Mouse (Mus musculus) embryonic facial prominence, embryonic 11.5 days (tissue): ENCODE results near the gene M1ap. TPM values are rescaled to one million over a fixed set of nuclear protein-coding genes. Genes with fewer than 3 reads are reported as not detected.

Source experiments
- ATAC-seq: fragments of 200-750 bp; cut with Nextera tagmentation; replicated peaks from 2 replicates; pipeline ENCODE4 v1.8.0; 2017; ENCODE audit warnings: low read depth; ENCODE audit not compliant: insufficient number of reproducible peaks, low FRiP score, low TSS enrichment
- DNase-seq: peaks from one replicate; pipeline ENCODE4 v3.0.0-alpha.2; 2015; ENCODE audit warnings: low spot score
- H3K27ac ChIP-seq: fragments of 300-500 bp; sonication (generic); replicated peaks from 2 replicates; pipeline ENCODE4 v1.5.1; 2014; ENCODE audit warnings: mild to moderate bottlenecking, low read depth, low read length, control low read depth
- H3K27me3 ChIP-seq: fragments of 300-500 bp; sonication (generic); 2 replicates; pipeline ENCODE4 v1.6.1; 2014; ENCODE audit warnings: mild to moderate bottlenecking, low read length, moderate library complexity, mixed read lengths; ENCODE audit not compliant: control insufficient read depth, insufficient read depth
- H3K36me3 ChIP-seq: fragments of 300-500 bp; sonication (generic); replicated peaks from 2 replicates; pipeline ENCODE4 v1.6.1; 2014; ENCODE audit warnings: low read depth, mild to moderate bottlenecking, low read length, moderate library complexity, mixed read lengths; ENCODE audit not compliant: control insufficient read depth, insufficient read depth
- H3K4me1 ChIP-seq: fragments of 300-500 bp; sonication (generic); 2 replicates; pipeline ENCODE4 v1.6.1; 2014; ENCODE audit warnings: low read length, mixed read lengths; ENCODE audit not compliant: control insufficient read depth, insufficient read depth
- H3K4me2 ChIP-seq: fragments of 300-500 bp; sonication (generic); 2 replicates; pipeline ENCODE4 v1.6.1; 2014; ENCODE audit warnings: low read depth, mild to moderate bottlenecking, control low read depth, low read length, moderate library complexity
- H3K4me3 ChIP-seq: fragments of 300-500 bp; sonication (generic); 2 replicates; pipeline ENCODE4 v1.5.1; 2014; ENCODE audit warnings: low read depth, low read length, control low read depth
- H3K9ac ChIP-seq: fragments of 300-500 bp; sonication (generic); replicated peaks from 2 replicates; pipeline ENCODE4 v1.6.1; 2014; ENCODE audit warnings: mild to moderate bottlenecking, control low read depth, low read length
- H3K9me3 ChIP-seq: fragments of 300-500 bp; sonication (generic); replicated peaks from 2 replicates; pipeline ENCODE4 v1.6.1; 2016; ENCODE audit warnings: mild to moderate bottlenecking, low read length, inconsistent platforms, mixed read lengths; ENCODE audit not compliant: control insufficient read depth
- WGBS: fragments of 180-500 bp; shearing (Covaris S2); extraction: QIAGEN DNeasy Blood & Tissue Kit; methylation state at CpG from one replicate; pipeline ENCODE4 v1.1.7; 2014; 5-methylcytosine and 5-hydroxymethylcytosine counted together
- polyA plus RNA-seq: library from polyadenylated mRNA; unstranded; fragments of >200 nt; fragmentation: Nextera tagmentation; extraction: Ambion mirVana; gene quantifications from 2 replicates; pipeline ENCODE4 v1.2.1, GENCODE M21; 2014

M1ap gene
- polyA plus RNA-seq, 1 experiment from 2014 or later: 0.21 TPM

DNA sequence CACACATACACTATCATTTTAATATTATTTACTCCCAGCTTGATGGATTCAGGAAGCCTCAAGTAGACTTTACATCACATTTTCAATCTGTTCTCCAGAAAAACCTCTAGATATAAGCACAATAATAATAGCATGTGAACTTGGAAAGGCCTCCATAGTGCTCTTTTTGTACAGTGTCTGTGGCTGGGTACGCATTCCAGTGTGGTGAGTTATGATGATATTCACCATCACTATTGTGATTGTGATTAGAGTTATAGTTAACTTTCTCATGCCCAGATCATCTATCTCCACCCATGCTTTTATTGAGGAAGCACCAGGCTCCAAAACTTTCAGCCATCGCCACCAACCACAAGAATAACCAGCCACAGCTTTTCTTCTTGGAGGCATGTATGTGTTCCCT is 77.1 kb downstream of the M1ap start:
- DNase-seq (no peak), ATAC-seq (no peak)
- Histone ChIP-seq H3K4me3 (no peak overlapping the region), H3K9me3 (no peaks in the 10 kb centered on the region), H3K27ac (no peak overlapping the region), H3K9ac (no peak overlapping the region), H3K4me2 (no peak overlapping the region), H3K4me1 (no peaks in the 10 kb centered on the region), H3K27me3 (no peaks in the 10 kb centered on the region; the same call in 1 of the 2 replicates), H3K36me3 (no peaks in the 10 kb centered on the region)
- WGBS: 85% methylated on average over 2 of the region's 2 CpGs

DNA sequence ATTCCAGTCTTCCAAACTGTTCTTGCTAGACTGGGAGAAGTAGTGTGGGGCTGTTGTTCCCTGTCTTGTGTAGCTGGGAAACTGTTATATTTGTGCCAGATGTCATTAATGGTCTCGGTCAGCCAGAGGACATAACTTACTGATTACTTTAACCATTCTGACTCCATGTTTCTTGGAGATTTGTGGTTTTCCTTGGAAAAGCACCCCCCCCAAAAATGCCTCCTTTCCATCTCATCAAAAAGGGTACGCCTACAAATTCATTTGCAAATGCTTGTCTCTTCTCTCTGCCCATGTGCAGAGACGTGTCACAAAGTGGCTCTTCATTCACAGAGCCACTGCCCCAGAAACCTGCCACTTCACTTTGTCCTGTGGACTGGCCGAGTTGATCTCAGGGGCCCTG is 77.7 kb downstream of the M1ap start:
- Histone ChIP-seq H3K4me1 (no peaks in the 10 kb centered on the region), H3K4me3 (no peak overlapping the region), H3K9me3 (no peaks in the 10 kb centered on the region), H3K4me2 (no peak overlapping the region), H3K36me3 (no peaks in the 10 kb centered on the region), H3K27ac (no peak overlapping the region), H3K27me3 (no peaks in the 10 kb centered on the region; the same call in 1 of the 2 replicates), H3K9ac (no peak overlapping the region)
- no peak for ATAC-seq
- 65% methylated on average over 4 of the region's 4 CpGs for WGBS
- DNase-seq: no peak

DNA sequence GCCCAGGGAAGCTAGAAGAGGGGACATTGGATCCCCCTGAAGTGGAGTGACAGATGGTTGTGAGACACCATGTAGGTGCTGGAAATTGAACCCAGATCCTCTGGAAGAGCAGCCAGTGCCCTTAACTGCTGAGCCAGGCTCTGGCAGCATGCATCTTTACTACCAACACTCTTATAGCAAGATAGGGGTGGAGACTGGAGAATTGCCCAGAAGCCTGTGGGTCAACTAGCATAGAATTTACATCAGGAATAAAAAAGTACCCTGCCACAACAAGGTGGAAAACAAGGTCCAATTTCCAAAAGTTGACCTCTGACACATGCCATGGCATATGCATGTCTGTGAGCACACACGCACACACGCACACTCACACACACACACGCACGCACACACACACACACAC is 78.5 kb downstream of the M1ap start:
- 93% methylated on average over 4 of the region's 4 CpGs for WGBS

DNA sequence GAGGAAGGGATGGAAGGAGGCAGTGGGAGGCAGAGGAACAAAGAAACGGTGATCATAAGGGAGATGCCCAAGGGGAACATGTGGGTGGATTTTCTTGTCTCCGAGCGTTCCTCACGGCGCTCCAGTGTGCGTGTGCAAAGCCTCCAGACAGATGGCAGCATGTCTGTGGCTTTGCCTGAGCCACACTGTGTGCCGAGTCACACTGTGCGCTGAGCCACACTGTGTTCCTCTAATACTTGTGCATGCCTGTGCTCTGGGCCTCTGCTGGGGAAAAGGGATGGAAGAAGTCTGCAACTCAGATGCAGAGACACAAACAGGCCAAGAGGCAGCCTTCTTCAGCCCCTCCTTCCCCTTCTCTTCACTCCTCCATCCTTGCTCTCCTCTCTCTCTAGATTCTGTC is 80.6 kb downstream of the M1ap start:
- 77% methylated on average over 8 of the region's 8 CpGs for WGBS
- no peak overlapping the region for H3K27ac ChIP-seq

More for the DNA sequence above, 78.5 kb downstream of the M1ap start:
- Histone ChIP-seq H3K4me1 (no peaks in the 10 kb centered on the region), H3K4me2 (no peak overlapping the region), H3K36me3 (no peaks in the 10 kb centered on the region), H3K27ac (no peak overlapping the region), H3K9ac (no peak overlapping the region), H3K4me3 (no peak overlapping the region), H3K9me3 (no peaks in the 10 kb centered on the region), H3K27me3 (peaks cover under 1% of the 10 kb centered on the region; the same call in 1 of the 2 replicates)
- DNase-seq (no peak), ATAC-seq (no peak)

DNA sequence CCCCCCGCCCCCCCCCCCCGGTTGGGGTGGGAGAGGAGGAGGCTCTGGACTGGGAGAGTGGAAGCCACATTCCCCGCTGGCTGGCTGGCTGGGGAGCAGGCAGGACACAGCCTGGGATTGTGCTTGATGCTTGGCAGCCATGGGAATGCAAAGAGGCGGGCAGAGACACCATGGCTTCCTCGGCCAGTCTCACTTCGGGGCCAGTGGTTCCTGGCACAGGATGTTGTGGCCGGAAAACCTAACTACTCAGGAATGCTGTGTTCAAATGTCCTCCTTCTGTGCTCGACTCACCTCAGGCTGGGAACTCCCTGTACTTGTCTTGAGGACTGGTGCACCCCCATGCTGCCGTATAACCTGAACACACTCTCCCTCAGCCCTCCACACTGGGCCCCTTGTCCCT is 81.0 kb downstream of the M1ap start:
- Histone ChIP-seq H3K4me3 (no peak overlapping the region), H3K36me3 (no peaks in the 10 kb centered on the region), H3K27me3 (peaks cover 23% of the 10 kb centered on the region), H3K27ac (no peak overlapping the region), H3K4me1 (no peaks in the 10 kb centered on the region), H3K9ac (no peak overlapping the region), H3K4me2 (no peak overlapping the region), H3K9me3 (no peaks in the 10 kb centered on the region)
- 0 out of 2 replicates have a peak, but pooled peaks have one; percentile 15 for ATAC-seq
- 53% methylated on average over 7 of the region's 9 CpGs for WGBS
- no peak for DNase-seq

More for the DNA sequence above, 80.6 kb downstream of the M1ap start:
- H3K4me2 ChIP-seq: no peak overlapping the region
- H3K4me1 ChIP-seq: no peaks in the 10 kb centered on the region
- ATAC-seq (no peak), DNase-seq (no peak)
- H3K27me3 ChIP-seq: peaks cover 20% of the 10 kb centered on the region
- no peak overlapping the region for H3K4me3 ChIP-seq
- no peaks in the 10 kb centered on the region for H3K9me3 ChIP-seq
- no peaks in the 10 kb centered on the region for H3K36me3 ChIP-seq
- no peak overlapping the region for H3K9ac ChIP-seq

DNA sequence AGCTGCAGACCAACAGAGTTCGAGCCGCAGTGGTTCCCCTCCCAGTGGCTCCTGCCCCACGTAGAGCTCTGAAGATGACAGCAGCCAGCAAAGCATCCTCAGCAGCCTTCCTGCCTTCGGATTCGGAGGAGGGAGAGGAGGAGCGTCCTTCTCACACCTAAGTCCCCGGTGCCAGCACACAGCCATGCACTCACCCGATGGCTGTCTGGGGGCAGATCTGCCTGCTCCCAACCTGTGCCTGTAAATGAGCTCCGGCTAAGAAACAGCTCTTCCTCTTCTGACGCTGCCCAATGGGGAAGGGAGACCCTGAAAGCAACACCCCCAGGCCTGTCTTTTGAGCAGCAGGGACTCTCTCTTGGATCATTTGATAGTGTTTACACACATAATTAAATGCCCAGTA is 83.1 kb downstream of the M1ap start:
- no peaks in the 10 kb centered on the region for H3K36me3 ChIP-seq
- no peak overlapping the region for H3K27ac ChIP-seq
- no peak for DNase-seq
- H3K9ac ChIP-seq: no peak overlapping the region
- no peaks in the 10 kb centered on the region for H3K9me3 ChIP-seq
- H3K27me3 ChIP-seq: peaks cover 23% of the 10 kb centered on the region
- no peaks in the 10 kb centered on the region for H3K4me1 ChIP-seq
- no peak overlapping the region for H3K4me3 ChIP-seq
- no peak overlapping the region for H3K4me2 ChIP-seq
- ATAC-seq: no peak
- WGBS: 22% methylated on average over 10 of the region's 10 CpGs

DNA sequence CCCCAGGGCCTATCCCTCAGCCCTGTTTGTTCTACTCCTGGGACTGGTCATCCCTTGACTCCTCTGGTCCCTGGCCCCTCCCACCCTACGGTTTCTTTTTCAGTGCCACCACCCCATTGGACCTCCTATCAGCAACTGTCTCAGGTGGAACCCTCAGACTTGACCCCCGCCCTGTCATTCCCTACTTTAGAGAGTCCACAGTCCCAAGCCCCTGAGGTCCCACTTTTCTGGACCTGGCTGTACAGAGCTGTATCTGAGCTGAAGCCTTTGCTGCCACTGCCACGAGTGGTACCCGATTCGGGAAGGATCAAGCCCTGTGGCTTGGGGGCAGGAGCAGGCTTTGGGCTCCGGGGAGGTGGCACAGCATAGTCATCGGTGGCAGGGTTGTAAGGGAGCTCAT is 84.4 kb downstream of the M1ap start:
- no peaks in the 10 kb centered on the region for H3K4me1 ChIP-seq

DNA sequence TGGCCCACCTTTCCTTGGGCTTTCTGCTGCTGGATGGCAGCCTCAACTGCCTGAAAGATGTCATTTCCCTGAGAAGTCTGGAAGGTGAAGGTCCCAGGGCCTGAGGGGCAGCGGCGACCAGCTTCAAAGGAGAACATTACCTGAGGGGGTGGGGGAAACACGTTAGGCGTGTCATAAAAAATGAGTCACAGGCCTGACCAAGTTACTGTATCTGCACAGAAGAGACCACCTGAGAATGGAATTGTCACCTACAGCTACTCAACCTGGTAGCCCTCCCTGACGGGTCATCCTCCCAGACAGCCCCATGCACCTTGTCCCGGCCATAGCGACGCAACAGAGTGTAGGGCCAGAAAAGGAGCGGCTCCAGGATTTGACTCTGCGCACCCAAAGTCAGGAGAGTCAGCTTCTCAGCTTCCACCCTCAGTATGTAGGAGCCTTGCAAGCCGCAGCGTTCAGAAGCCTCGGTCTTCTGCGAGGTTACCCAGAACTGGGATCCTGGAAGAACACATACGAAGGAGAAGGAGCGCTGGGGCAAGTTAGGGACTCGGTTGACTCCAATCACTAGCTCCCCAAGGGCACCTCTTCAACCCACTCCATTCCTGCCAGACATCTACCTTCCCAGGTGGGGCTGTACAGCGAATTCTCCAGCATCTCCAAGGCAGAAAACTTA is 85.4 kb downstream of the M1ap start:
- Histone ChIP-seq H3K9me3 (no peaks in the 10 kb centered on the region), H3K36me3 (no peaks in the 10 kb centered on the region), H3K27ac (no peak overlapping the region), H3K4me2 (peak overlapping the region; percentile 85), H3K4me1 (no peaks in the 10 kb centered on the region), H3K9ac (no peak overlapping the region; the same call in 1 of the 2 replicates), H3K4me3 (peak overlapping the region; percentile 51), H3K27me3 (peaks cover 23% of the 10 kb centered on the region)
- no peak for ATAC-seq
- 14% methylated on average over 18 of the region's 18 CpGs for WGBS
- DNase-seq: no peak

More for the DNA sequence above, 84.4 kb downstream of the M1ap start:
- Histone ChIP-seq H3K27me3 (peaks cover 23% of the 10 kb centered on the region), H3K4me2 (no peak overlapping the region), H3K36me3 (no peaks in the 10 kb centered on the region), H3K4me3 (no peak overlapping the region), H3K9ac (no peak overlapping the region), H3K27ac (no peak overlapping the region), H3K9me3 (no peaks in the 10 kb centered on the region)
- no peak for DNase-seq
- 60% methylated on average over 7 of the region's 7 CpGs for WGBS
- ATAC-seq: no peak
